15 mouse cellular contexts compared by ENCODE assay signal in the genomic region with DNA sequence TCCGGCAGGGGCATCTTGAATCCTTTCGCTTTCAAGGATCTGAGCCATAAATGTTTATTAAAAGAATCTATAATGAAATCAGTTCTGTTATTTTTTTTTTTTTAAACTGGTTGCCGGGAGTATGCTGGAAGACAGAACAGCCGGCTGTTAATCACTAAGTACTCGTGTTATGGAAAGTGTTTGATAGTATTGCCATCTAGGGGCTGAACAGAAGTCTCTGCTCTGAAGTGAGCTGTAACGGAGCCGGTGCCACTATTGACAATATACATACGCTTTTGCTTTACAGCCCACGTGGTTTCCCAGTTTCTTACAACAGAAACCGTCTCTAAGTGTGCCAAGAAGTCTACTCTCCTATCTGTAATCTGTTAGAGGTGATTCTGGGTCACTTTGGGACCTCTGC.
DNase-seq lines count a peak whose midpoint lies in the region; ATAC-seq and TF ChIP-seq lines count a peak whose summit lies in the region.
"Had no signal": no experiment of that assay in that cellular context is flagged by ENCODE, and none has a peak within 500 bp of the region (broad histone marks: within the 10 kb centered on the region; RNA-seq: fewer than 3 reads in every experiment).

No protein-coding gene starts in this region.

- TF ChIP-seq EP300 in lung, postnatal 0 days (IDR thresholded peaks at IDR 0.05), result no peak

- no peak overlapping the region for H3K27ac ChIP-seq in hindbrain, embryonic 15.5 days (replicated peaks)
- H3K27ac ChIP-seq in hindbrain, embryonic 13.5 days, result no peak overlapping the region
- no peak overlapping the region for H3K27ac ChIP-seq in lung, postnatal 0 days (ENCODE audit: low read length)
- no peak overlapping the region for H3K27ac ChIP-seq in cortical plate, adult 2 months (ENCODE audit: insufficient read depth, low read length)
- H3K27ac ChIP-seq: neural tube, embryonic 13.5 days had no signal

- H3K9ac ChIP-seq in hindbrain, embryonic 15.5 days, result no peak overlapping the region
- H3K9ac ChIP-seq in hindbrain, embryonic 13.5 days, result no peak overlapping the region
- H3K9ac ChIP-seq in lung, postnatal 0 days (replicated peaks; ENCODE audit: low read depth), result no peak overlapping the region
- H3K9ac ChIP-seq: neural tube, embryonic 13.5 days had no signal

- no peaks in the 10 kb centered on the region for H3K36me3 ChIP-seq in hindbrain, embryonic 15.5 days
- no peaks in the 10 kb centered on the region for H3K36me3 ChIP-seq in hindbrain, embryonic 13.5 days
- no peaks in the 10 kb centered on the region for H3K36me3 ChIP-seq in lung, postnatal 0 days (ENCODE audit: insufficient read depth, low read length)
- H3K36me3 ChIP-seq: G1E; neural tube, embryonic 13.5 days had no signal

- peak; percentile 61 for TF ChIP-seq CTCF in lung, postnatal 0 days (IDR thresholded peaks at IDR 0.05)
- TF ChIP-seq CTCF in cortical plate, adult 2 months (IDR thresholded peaks at IDR 0.05; ENCODE audit: extremely low read depth, insufficient read depth, low read length), result peak; percentile 45; the same call in 1 of the 2 replicates

- no peaks in the 10 kb centered on the region for H3K9me3 ChIP-seq in hindbrain, embryonic 15.5 days
- H3K9me3 ChIP-seq in hindbrain, embryonic 13.5 days, result no peaks in the 10 kb centered on the region
- no peaks in the 10 kb centered on the region for H3K9me3 ChIP-seq in lung, postnatal 0 days (ENCODE audit: low read length)
- H3K9me3 ChIP-seq: neural tube, embryonic 13.5 days had no signal

- no peak overlapping the region for H3K4me2 ChIP-seq in hindbrain, embryonic 15.5 days
- H3K4me2 ChIP-seq in hindbrain, embryonic 13.5 days, result no peak overlapping the region
- no peak overlapping the region for H3K4me2 ChIP-seq in lung, postnatal 0 days (replicated peaks; ENCODE audit: low read depth, low read length)
- H3K4me2 ChIP-seq: neural tube, embryonic 13.5 days had no signal

- H3K4me3 ChIP-seq in hindbrain, embryonic 15.5 days, result no peak overlapping the region
- no peak overlapping the region for H3K4me3 ChIP-seq in hindbrain, embryonic 13.5 days
- no peak overlapping the region for H3K4me3 ChIP-seq in lung, postnatal 0 days (ENCODE audit: low read depth, low read length)
- no peak overlapping the region for H3K4me3 ChIP-seq in cortical plate, adult 2 months (ENCODE audit: insufficient read depth, low read length)
- H3K4me3 ChIP-seq: neural tube, embryonic 13.5 days had no signal

- no peak for TF ChIP-seq POLR2A in cortical plate, adult 2 months (IDR thresholded peaks at IDR 0.05; ENCODE audit: extremely low read depth, insufficient read depth, low read length)

- H3K27me3 ChIP-seq in hindbrain, embryonic 15.5 days, result no peaks in the 10 kb centered on the region
- no peaks in the 10 kb centered on the region for H3K27me3 ChIP-seq in hindbrain, embryonic 13.5 days
- no peaks in the 10 kb centered on the region for H3K27me3 ChIP-seq in lung, postnatal 0 days (replicated peaks; ENCODE audit: insufficient read depth, low read length)
- H3K27me3 ChIP-seq: neural tube, embryonic 13.5 days had no signal

- H3K4me1 ChIP-seq in hindbrain, embryonic 15.5 days (replicated peaks), result peaks cover 3% of the 10 kb centered on the region; the same call in 1 of the 2 replicates
- no peaks in the 10 kb centered on the region for H3K4me1 ChIP-seq in hindbrain, embryonic 13.5 days (replicated peaks)
- no peaks in the 10 kb centered on the region for H3K4me1 ChIP-seq in lung, postnatal 0 days (ENCODE audit: insufficient read depth, low read depth, low read length)
- H3K4me1 ChIP-seq in cortical plate, adult 2 months (ENCODE audit: control insufficient read depth, insufficient read depth, low read length), result no peaks in the 10 kb centered on the region
- H3K4me1 ChIP-seq: neural tube, embryonic 13.5 days had no signal

- 33% methylated on average over 10 of the region's 10 CpGs for WGBS in hindbrain, embryonic 15.5 days
- 47% methylated on average over 10 of the region's 10 CpGs for WGBS in hindbrain, embryonic 13.5 days
- 23% methylated on average over 10 of the region's 10 CpGs for WGBS in lung, postnatal 0 days

- ATAC-seq in hindbrain, embryonic 15.5 days (ENCODE audit: low FRiP score, low read depth), result peak; percentile 69; the same call in 1 of the 2 replicates
- ATAC-seq in hindbrain, embryonic 13.5 days (ENCODE audit: low FRiP score), result no peak
- ATAC-seq in lung, postnatal 0 days, result peak; percentile 56; the same call in 1 of the 2 replicates
- no peak for ATAC-seq in granulocyte monocyte progenitor cell, adult 5-6 weeks (replicated peaks; ENCODE audit: poor library complexity, severe bottlenecking)

- DNase-seq in lung, postnatal 0 days (ENCODE audit: low spot score), result peak; percentile 74
- DNase-seq in lung, postnatal 36 days, result no peak
- DNase-seq in retina, embryonic 14.5 days (ENCODE audit: low spot score), result peak; percentile 60
- DNase-seq in ovary, adult 18-20 months (ENCODE audit: low spot score), result no peak
- DNase-seq: adrenal gland, postnatal 10 days; cerebellum, adult 9-10 months; kidney, adult 8-10 months; spleen, adult 18-20 months; thymus, postnatal 4 days had no signal

Comparison
In these comparisons a context has a peak if more than half of its experiments do, and no peak if none do; other contexts are left out.
1. ATAC-seq: peak in hindbrain, embryonic 15.5 days (single experiment) and lung, postnatal 0 days (single experiment); none in hindbrain, embryonic 13.5 days (single experiment) and granulocyte monocyte progenitor cell, adult 5-6 weeks (single experiment).
2. DNase-seq: peak in lung, postnatal 0 days (single experiment) and retina, embryonic 14.5 days (single experiment); none in lung, postnatal 36 days (single experiment) and ovary, adult 18-20 months (single experiment).